Mouse (Mus musculus) bone marrow macrophage, adult 2 months (primary cell): ENCODE results near the gene B9d1. TPM values are rescaled to one million over a fixed set of nuclear protein-coding genes. Genes with fewer than 3 reads are reported as not detected.

Experiments
- H3K27ac ChIP-seq: 2 replicates; pipeline ENCODE4 v1.5.1; 2012; ENCODE audit warnings: low read depth, low read length; ENCODE audit not compliant: insufficient read depth
- H3K4me1 ChIP-seq: 2 replicates; pipeline ENCODE4 v1.6.1; 2012; ENCODE audit warnings: low read length; ENCODE audit not compliant: control insufficient read depth, insufficient read depth
- H3K4me3 ChIP-seq: 2 replicates; pipeline ENCODE4 v1.5.1; 2012; ENCODE audit warnings: mild to moderate bottlenecking, low read length, moderate library complexity; ENCODE audit not compliant: insufficient read depth
- CTCF ChIP-seq: IDR thresholded peaks from 2 replicates; pipeline ENCODE4 v1.5.1; 2012; ENCODE audit warnings: low read depth, mild to moderate bottlenecking, low read length, moderate library complexity
- POLR2A ChIP-seq: IDR thresholded peaks from 2 replicates; pipeline ENCODE4 v1.6.1; 2012; ENCODE audit warnings: mild to moderate bottlenecking, low read depth, low read length, borderline replicate concordance
- polyA plus RNA-seq: library from polyadenylated mRNA; stranded (reverse); fragments of >200 nt; gene quantifications from 2 replicates; pipeline ENCODE4 v1.2.4, GENCODE M21; 2012; ENCODE audit not compliant: missing spikeins, insufficient read depth, insufficient read length

The B9d1 gene
- polyA plus RNA-seq, 1 experiment: not detected

- Histone ChIP-seq H3K27ac (no peak overlapping the region), H3K4me3 (no peak overlapping the region), H3K4me1 (no peaks in the 10 kb centered on the region)
- TF ChIP-seq CTCF: no peak
- TF ChIP-seq POLR2A: no peak
Observed at GRCm38 (mm10) chr11:61478788-61479187, 26.2 kb upstream of the B9d1 start.

GRCm38 (mm10) chr11:61481239-61482090, 23.5 kb upstream of the B9d1 start:
- H3K27ac ChIP-seq: no peak overlapping the region

GRCm38 (mm10) chr11:61483226-61483845, 21.6 kb upstream of the B9d1 start:
- no peaks in the 10 kb centered on the region for H3K4me1 ChIP-seq
- H3K4me3 ChIP-seq: no peak overlapping the region
- H3K27ac ChIP-seq: no peak overlapping the region
- no peak for TF ChIP-seq CTCF
- no peak for TF ChIP-seq POLR2A

More at GRCm38 (mm10) chr11:61481239-61482090, 23.5 kb upstream of the B9d1 start:
- H3K4me3 ChIP-seq: no peak overlapping the region
- TF ChIP-seq POLR2A (no peak), CTCF (no peak)
- H3K4me1 ChIP-seq: no peaks in the 10 kb centered on the region

DNA sequence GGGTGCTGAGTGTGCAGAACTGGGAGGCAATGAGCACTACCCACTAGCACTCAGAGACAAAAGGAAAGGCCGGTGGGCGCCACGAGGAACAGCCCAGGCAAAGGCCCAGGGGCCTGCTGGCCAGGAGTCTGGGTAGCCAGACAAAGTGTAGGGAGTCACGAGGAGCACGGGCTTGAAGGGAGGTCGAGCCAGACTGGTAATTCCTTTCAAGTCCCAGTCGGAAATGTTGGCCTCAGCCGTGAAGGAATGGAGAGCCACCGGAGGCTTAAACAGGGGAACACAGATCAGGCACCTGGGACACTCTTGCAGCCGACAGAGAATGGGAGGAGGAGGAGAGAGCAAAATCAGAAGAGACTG, 20.7 kb upstream of the B9d1 start:
- Histone ChIP-seq H3K4me3 (no peak overlapping the region), H3K27ac (no peak overlapping the region), H3K4me1 (no peaks in the 10 kb centered on the region)
- TF ChIP-seq CTCF: no peak
- TF ChIP-seq POLR2A: no peak

DNA sequence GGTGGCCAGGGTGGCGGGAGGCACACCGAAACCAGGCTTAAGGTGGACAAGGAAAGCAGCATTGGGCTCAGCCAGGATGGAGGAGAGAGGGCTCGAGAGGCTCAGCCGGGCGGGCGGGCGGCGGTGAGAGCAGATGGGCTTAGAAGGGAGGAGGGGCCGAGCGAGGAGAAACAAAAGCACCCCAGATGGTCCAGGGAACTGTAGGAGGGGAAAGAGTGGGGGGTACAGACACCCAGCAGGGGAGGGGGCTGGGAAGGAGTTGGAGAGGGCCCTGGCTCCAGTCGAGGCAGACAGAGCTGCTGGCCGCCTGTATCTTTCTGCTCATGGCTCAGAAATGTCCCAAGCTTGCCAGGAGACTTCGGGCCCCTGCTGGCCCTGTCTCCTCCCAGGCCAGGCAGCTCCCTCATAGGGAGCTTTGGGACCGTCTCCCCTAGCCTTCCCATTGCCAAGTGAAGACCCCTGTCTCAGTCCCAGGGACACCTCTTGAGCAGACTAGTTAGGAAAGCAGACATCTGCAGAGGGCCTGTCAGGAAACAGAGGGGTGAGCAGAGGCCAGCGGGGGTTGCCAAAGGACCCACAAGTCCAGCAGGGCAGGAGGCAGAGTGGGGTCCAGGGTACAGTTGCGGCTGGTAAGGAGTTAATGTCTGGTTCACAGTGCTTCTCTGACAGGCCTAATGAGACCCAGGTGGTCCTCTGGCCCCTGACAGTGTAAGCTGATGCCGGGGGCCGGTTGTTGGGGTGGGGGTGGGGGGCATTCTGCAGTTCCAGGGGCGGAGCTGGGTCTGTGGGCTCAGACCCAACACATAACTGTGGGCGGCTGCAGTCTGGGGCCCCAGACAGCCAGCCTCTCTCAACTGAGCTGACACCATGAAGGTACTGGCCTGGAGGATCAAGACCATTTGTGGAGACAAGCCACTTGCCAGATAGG, 20.1 kb upstream of the B9d1 start, which contains the start of gene Mfap4:
TSS of gene Mfap4 (plus strand) at position 819 of the 928 bp plus-strand sequence.
- Histone ChIP-seq H3K4me3 (no peak within 1 kb of the TSS), H3K27ac (no peak within 1 kb of the TSS), H3K4me1 (no peaks in the 10 kb centered on the region)
- no peak for TF ChIP-seq POLR2A
- no peak for TF ChIP-seq CTCF

- TF ChIP-seq POLR2A (no peak), CTCF (no peak)
- Histone ChIP-seq H3K27ac (no peak overlapping the region), H3K4me3 (no peak overlapping the region)
Observed at GRCm38 (mm10) chr11:61485541-61486457, 19.1 kb upstream of the B9d1 start.

DNA sequence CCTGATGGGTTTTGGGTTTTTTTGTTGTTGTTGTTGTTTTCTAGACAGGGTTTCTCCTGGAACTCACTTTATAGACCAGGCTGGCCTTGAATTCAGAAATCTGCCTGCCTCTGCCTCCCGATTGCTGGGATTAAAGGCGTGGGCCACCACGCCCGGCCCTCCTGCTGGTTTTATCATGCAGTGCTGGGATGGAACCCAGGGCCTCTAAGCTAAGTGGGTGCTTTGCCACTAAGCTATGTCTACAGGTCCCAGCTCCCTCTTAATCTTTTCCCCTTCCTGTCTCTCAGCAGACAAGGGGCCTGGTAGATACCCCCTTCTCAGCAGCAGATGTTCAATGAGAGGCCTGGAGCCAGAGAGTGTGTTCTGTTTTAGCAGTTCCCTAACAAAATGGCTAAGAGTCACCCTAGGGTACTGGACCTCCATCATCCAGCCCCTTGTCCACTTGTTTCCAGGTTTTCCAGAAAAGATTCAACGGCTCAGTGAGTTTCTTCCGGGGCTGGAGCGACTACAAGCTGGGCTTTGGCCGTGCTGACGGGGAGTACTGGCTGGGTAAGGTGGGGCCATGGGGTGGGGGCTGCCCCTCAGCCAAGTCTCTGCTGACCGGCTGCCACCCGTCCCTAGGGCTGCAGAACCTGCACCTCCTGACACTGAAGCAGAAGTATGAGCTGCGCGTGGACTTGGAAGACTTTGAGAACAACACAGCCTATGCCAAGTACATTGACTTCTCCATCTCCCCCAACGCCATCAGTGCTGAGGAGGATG, 18.3 kb upstream of the B9d1 start:
- TF ChIP-seq CTCF: no peak
- TF ChIP-seq POLR2A: no peak
- Histone ChIP-seq H3K4me1 (no peaks in the 10 kb centered on the region), H3K4me3 (no peak overlapping the region), H3K27ac (no peak overlapping the region)

More at GRCm38 (mm10) chr11:61485541-61486457, 19.1 kb upstream of the B9d1 start:
- no peaks in the 10 kb centered on the region for H3K4me1 ChIP-seq

DNA sequence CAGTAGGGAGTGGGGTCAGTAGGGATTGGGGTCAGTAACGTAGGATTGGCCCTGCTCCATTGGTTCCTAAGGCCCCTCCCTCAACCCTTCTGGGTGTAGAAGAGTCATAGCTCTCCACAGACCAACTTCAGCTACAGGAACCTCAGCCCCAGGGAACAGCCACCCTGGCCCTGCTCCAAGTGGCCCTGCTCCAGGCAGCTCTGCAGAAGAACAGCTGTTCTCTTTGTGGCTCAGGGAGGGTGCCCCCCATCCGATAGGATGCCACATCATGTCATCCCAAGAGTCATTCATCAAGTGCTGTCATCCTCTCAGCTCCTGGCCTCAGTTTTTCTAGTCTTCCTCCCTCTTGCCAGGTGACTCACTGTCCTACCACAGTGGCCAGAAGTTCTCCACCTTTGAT, 17.5 kb upstream of the B9d1 start:
- no peak overlapping the region for H3K27ac ChIP-seq
- no peaks in the 10 kb centered on the region; the same call in 1 of the 2 replicates for H3K4me1 ChIP-seq
- TF ChIP-seq CTCF: no peak
- no peak for TF ChIP-seq POLR2A
- H3K4me3 ChIP-seq: no peak overlapping the region

GRCm38 (mm10) chr11:61487936-61488335, 17.0 kb upstream of the B9d1 start:
- Histone ChIP-seq H3K27ac (no peak overlapping the region), H3K4me3 (no peak overlapping the region), H3K4me1 (peaks cover 4% of the 10 kb centered on the region; the same call in 1 of the 2 replicates)
- TF ChIP-seq CTCF: no peak
- TF ChIP-seq POLR2A: no peak
